Mouse (Mus musculus) ES-E14 (cell line): ENCODE measurements around the gene Chdh. TPM values are rescaled to one million over a fixed set of nuclear protein-coding genes. Genes with fewer than 3 reads are reported as not detected.
A peak's percentile ranks its signal among the peaks of the same experiment; 100 is the strongest.

ENCODE experiments used
- DNase-seq: peaks from one replicate; pipeline ENCODE4 v3.0.0-alpha.2; 2013; ENCODE audit warnings: low read depth, low spot score
- H3K27ac ChIP-seq: 2 replicates; pipeline ENCODE4 v1.5.1; 2012; ENCODE audit warnings: low read depth, mild to moderate bottlenecking, low read length, moderate library complexity, mixed read lengths; ENCODE audit not compliant: poor library complexity, insufficient read depth, severe bottlenecking
- H3K36me3 ChIP-seq: 2 replicates; pipeline ENCODE4 v1.6.1; 2012; ENCODE audit warnings: mild to moderate bottlenecking, low read length, moderate library complexity, mixed read lengths; ENCODE audit not compliant: control insufficient read depth, poor library complexity, insufficient read depth, severe bottlenecking
- H3K4me1 ChIP-seq, 2 experiments: fragments of 150-350 bp in 1 of 2; sonication (generic) in 1 of 2; 2 replicates each; pipeline ENCODE4 v1.6.1; 2012; ENCODE audit warnings: low read length in 2 of 2, mild to moderate bottlenecking in 1 of 2, mixed read lengths in 1 of 2; ENCODE audit not compliant: control insufficient read depth in 2 of 2, insufficient read depth in 2 of 2, poor library complexity in 1 of 2
- H3K4me3 ChIP-seq, 2 experiments: fragments of 150-350 bp in 1 of 2; sonication (generic) in 1 of 2; 2 replicates each; pipeline ENCODE4 v1.5.1; 2012; ENCODE audit warnings: low read length in 2 of 2, low read depth in 1 of 2, mild to moderate bottlenecking in 1 of 2, mixed read lengths in 1 of 2; ENCODE audit not compliant: insufficient read depth in 1 of 2, poor library complexity in 1 of 2, severe bottlenecking in 1 of 2
- H3K9ac ChIP-seq: 2 replicates; pipeline ENCODE4 v1.6.1; 2012; ENCODE audit warnings: low read depth, mild to moderate bottlenecking, low read length, mixed read lengths; ENCODE audit not compliant: poor library complexity, insufficient read depth, severe bottlenecking
- H3K9me3 ChIP-seq: fragments of 150-350 bp; sonication (generic); 2 replicates; pipeline ENCODE4 v1.6.1; 2012; ENCODE audit warnings: low read depth, mild to moderate bottlenecking, low read length; ENCODE audit not compliant: control insufficient read depth, insufficient read depth
- CHD2 ChIP-seq: IDR thresholded peaks from 2 replicates; pipeline ENCODE4 v1.6.1; 2014; ENCODE audit warnings: mild to moderate bottlenecking, low read depth, low read length, inconsistent platforms
- HCFC1 ChIP-seq: IDR thresholded peaks from 2 replicates; pipeline ENCODE4 v1.6.1; 2012; ENCODE audit warnings: low read length, inconsistent platforms, borderline replicate concordance; ENCODE audit not compliant: insufficient read depth
- MAFK ChIP-seq: IDR thresholded peaks from 2 replicates; pipeline ENCODE4 v1.6.1; 2014; ENCODE audit warnings: mild to moderate bottlenecking, low read depth, low read length, inconsistent platforms; ENCODE audit not compliant: insufficient read depth
- ZC3H11A ChIP-seq: IDR thresholded peaks from 2 replicates; pipeline ENCODE4 v1.6.1; 2012; ENCODE audit warnings: low read depth, mild to moderate bottlenecking, inconsistent platforms, low read length, borderline replicate concordance
- ZNF384 ChIP-seq: IDR thresholded peaks from 2 replicates; pipeline ENCODE4 v1.6.1; 2012; ENCODE audit warnings: low read depth, low read length, inconsistent platforms
- in situ Hi-C, 2 experiments: fragments of 600-800 bp; cut with MboI; formaldehyde crosslinking; loops; one replicate each; pipeline ENCODE4 v1.15.1; 2025; ENCODE audit warnings: low sequenced_read_pairs in 2 of 2, inconsistent platforms in 1 of 2; ENCODE audit not compliant: unreplicated experiment in 2 of 2
- total RNA-seq: library from RNA; depleted of rRNA; stranded (reverse); fragments of 300-350 nt; gene quantifications from 2 replicates; pipeline ENCODE4 v1.2.3, GENCODE M21; 2012

Chdh gene
- total RNA-seq, 1 experiment, result 0.36 TPM

GRCm38 (mm10) chr14:30045704-30046220 is 36.9 kb downstream of the Chdh start:
- TF ChIP-seq ZNF384 (no peak), ZC3H11A (no peak), HCFC1 (no peak)
- H3K4me1 ChIP-seq, result no peaks in the 10 kb centered on the region
- DNase-seq, result no peak
- H3K9ac ChIP-seq, result no peak overlapping the region
- no peak overlapping the region for H3K4me3 ChIP-seq
- in situ Hi-C loops, result no loop called here
- no peaks in the 10 kb centered on the region for H3K36me3 ChIP-seq
- H3K9me3 ChIP-seq, result no peaks in the 10 kb centered on the region
- H3K27ac ChIP-seq, result no peak overlapping the region

GRCm38 (mm10) chr14:30046976-30047375 is 38.2 kb downstream of the Chdh start:
- Histone ChIP-seq H3K4me3 (no peak overlapping the region), H3K9ac (no peak overlapping the region), H3K36me3 (no peaks in the 10 kb centered on the region), H3K4me1 (no peaks in the 10 kb centered on the region), H3K27ac (no peak overlapping the region), H3K9me3 (no peaks in the 10 kb centered on the region)
- no peak for DNase-seq
- in situ Hi-C loops, result no loop called here
- TF ChIP-seq ZC3H11A (no peak), ZNF384 (no peak), CHD2 (no peak), HCFC1 (no peak), MAFK (no peak)

- Histone ChIP-seq H3K9ac (no peak overlapping the region), H3K9me3 (no peaks in the 10 kb centered on the region), H3K27ac (no peak overlapping the region), H3K4me1 (no peaks in the 10 kb centered on the region), H3K4me3 (no peak overlapping the region), H3K36me3 (no peaks in the 10 kb centered on the region)
- DNase-seq, result no peak
- TF ChIP-seq CHD2 (no peak), HCFC1 (no peak), ZNF384 (no peak), ZC3H11A (peak; percentile 17; the same call in 1 of the 2 replicates)
- in situ Hi-C loops, result no loop called here
These were observed 39.2 kb downstream of the Chdh start for GRCm38 (mm10) chr14:30048049-30048448.

- H3K4me3 ChIP-seq, result no peak overlapping the region
- H3K9me3 ChIP-seq, result no peaks in the 10 kb centered on the region
- no peaks in the 10 kb centered on the region for H3K36me3 ChIP-seq
- TF ChIP-seq MAFK (no peak), CHD2 (no peak), HCFC1 (no peak), ZNF384 (no peak), ZC3H11A (no peak)
- no peak overlapping the region for H3K9ac ChIP-seq
- H3K27ac ChIP-seq, result no peak overlapping the region
- in situ Hi-C loops, result no loop called here
- no peak for DNase-seq
- H3K4me1 ChIP-seq, result no peaks in the 10 kb centered on the region
These were observed 41.5 kb downstream of the Chdh start for GRCm38 (mm10) chr14:30050280-30050679.

- DNase-seq, result no peak
- no peak overlapping the region for H3K4me3 ChIP-seq
- H3K9me3 ChIP-seq, result no peaks in the 10 kb centered on the region
- no peaks in the 10 kb centered on the region for H3K36me3 ChIP-seq
- in situ Hi-C loops, result no loop called here
- no peaks in the 10 kb centered on the region; a peak in 1 of 4 replicates for H3K4me1 ChIP-seq
- TF ChIP-seq ZC3H11A, result no peak
- TF ChIP-seq ZNF384, result no peak
- TF ChIP-seq HCFC1, result no peak
- TF ChIP-seq MAFK, result no peak
- TF ChIP-seq CHD2, result no peak
- H3K27ac ChIP-seq, result no peak overlapping the region
- H3K9ac ChIP-seq, result no peak overlapping the region
These were observed 46.1 kb downstream of the Chdh start for GRCm38 (mm10) chr14:30054922-30055321.
